In the genomic region with DNA sequence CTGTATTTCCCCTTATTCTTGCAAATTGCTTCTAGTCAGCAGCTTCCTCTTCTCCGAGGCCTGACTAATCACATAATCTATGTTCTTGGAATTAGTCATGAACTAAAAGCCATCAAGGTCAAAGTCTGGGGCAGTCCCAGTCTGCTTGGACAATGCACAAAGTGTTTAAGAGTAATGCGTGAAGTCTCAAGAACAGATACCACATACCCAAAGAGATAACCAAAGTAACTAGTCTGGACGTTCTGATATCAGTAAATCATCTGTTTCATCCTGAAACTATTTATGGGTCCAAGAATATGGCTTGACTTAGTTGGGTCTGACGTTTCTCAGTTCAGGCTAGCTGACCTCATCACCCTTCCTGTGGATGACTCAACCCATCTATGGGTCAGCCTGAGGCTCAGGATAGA, we compare ENCODE assay signal across 20 mouse cellular contexts.
DNase-seq lines count a peak whose midpoint lies in the region; ATAC-seq and TF ChIP-seq lines count a peak whose summit lies in the region.
"Had no signal": no experiment of that assay in that cellular context is flagged by ENCODE, and none has a peak within 500 bp of the region (broad histone marks: within the 10 kb centered on the region; RNA-seq: fewer than 3 reads in every experiment).

No protein-coding gene starts in this region.

- in situ Hi-C loops in CH12.LX (cut with MboI; ENCODE audit: low pct_ligation_motif_present, low pct_unique_long_range_greater_than_20kb, low sequenced_read_pairs): no loop called here

- dilution Hi-C loops in CH12.LX (cut with MboI; ENCODE audit: extremely low pct_ligation_motif_present, extremely low pct_unique_long_range_greater_than_20kb, low sequenced_read_pairs): no loop called here

- H3K27ac ChIP-seq in intestine, embryonic 16.5 days (ENCODE audit: low read length): no peak overlapping the region
- no peak overlapping the region for H3K27ac ChIP-seq in intestine, embryonic 15.5 days
- H3K27ac ChIP-seq in CH12.LX (ENCODE audit: insufficient read depth, low read depth): peak overlapping the region; percentile 97
- no peak overlapping the region for H3K27ac ChIP-seq in midbrain, postnatal 0 days (ENCODE audit: low read depth, low read length)
- no peak overlapping the region for H3K27ac ChIP-seq in forebrain, postnatal 0 days (ENCODE audit: low read depth, low read length)
- H3K27ac ChIP-seq: embryonic facial prominence, embryonic 15.5 days; hindbrain, embryonic 14.5 days; limb, embryonic 15.5 days; midbrain, embryonic 12.5 days; neural tube, embryonic 12.5 days had no signal

- H3K4me3 ChIP-seq in intestine, embryonic 16.5 days (ENCODE audit: low read length): no peak overlapping the region
- H3K4me3 ChIP-seq in intestine, embryonic 15.5 days (replicated peaks): no peak overlapping the region
- no peak overlapping the region for H3K4me3 ChIP-seq in CH12.LX (replicated peaks in 1 of 3; ENCODE audit: low read depth in 2 of 3, low read length in 2 of 3, poor library complexity in 1 of 3)
- no peak overlapping the region for H3K4me3 ChIP-seq in myocyte
- no peak overlapping the region for H3K4me3 ChIP-seq in midbrain, postnatal 0 days (ENCODE audit: low read depth, low read length)
- H3K4me3 ChIP-seq in forebrain, postnatal 0 days (ENCODE audit: low read depth, low read length): no peak overlapping the region
- H3K4me3 ChIP-seq: embryonic facial prominence, embryonic 15.5 days; limb, embryonic 15.5 days; midbrain, embryonic 12.5 days; neural tube, embryonic 12.5 days had no signal

- TF ChIP-seq POLR2A in CH12.LX (IDR thresholded peaks at IDR 0.05; ENCODE audit: low read depth, low read length): no peak; the same call in 1 of the 2 replicates
- TF ChIP-seq POLR2A in myocyte (IDR thresholded peaks at IDR 0.05; ENCODE audit: insufficient read length, low read depth): no peak

- 52% methylated on average over 4 of the region's 4 CpGs for WGBS in intestine, embryonic 16.5 days
- 55% methylated on average over 4 of the region's 4 CpGs for WGBS in intestine, embryonic 15.5 days
- WGBS in midbrain, postnatal 0 days: 79% methylated on average over 4 of the region's 4 CpGs
- WGBS in forebrain, postnatal 0 days: 85% methylated on average over 4 of the region's 4 CpGs

- H3ac ChIP-seq in myocyte (ENCODE audit: control insufficient read depth, insufficient read length): no peak overlapping the region

- peak; percentile 58 for DNase-seq in CH12.LX (ENCODE audit: extremely low read depth)
- peak; percentile 50 for DNase-seq in induced T-regulatory cell, adult 2 months (ENCODE audit: low read depth)
- DNase-seq in gastrocnemius, postnatal 10 days: no peak
- no peak for DNase-seq in midbrain, postnatal 0 days (ENCODE audit: low spot score)
- no peak for DNase-seq in forebrain, postnatal 0 days
- DNase-seq: adrenal gland, postnatal 10 days; cerebellum, adult 11 months; cerebellum, adult 9-11 months; gastrocnemius, postnatal 25 days; left cerebral cortex, postnatal 4 days; retina, postnatal 1 day had no signal

- TF ChIP-seq CTCF in CH12.LX (conservative IDR thresholded peaks at IDR 0.05 in 1 of 2, IDR thresholded peaks at IDR 0.05 in 1 of 2; ENCODE audit: low read depth in 2 of 2, low read length in 2 of 2): no peak
- TF ChIP-seq CTCF in midbrain, postnatal 0 days (IDR thresholded peaks at IDR 0.05): no peak
- TF ChIP-seq CTCF in forebrain, postnatal 0 days (IDR thresholded peaks at IDR 0.05; ENCODE audit: low read depth): no peak

- H3K9me3 ChIP-seq in intestine, embryonic 16.5 days (ENCODE audit: control insufficient read depth, low read length): no peaks in the 10 kb centered on the region
- no peaks in the 10 kb centered on the region for H3K9me3 ChIP-seq in intestine, embryonic 15.5 days
- no peaks in the 10 kb centered on the region for H3K9me3 ChIP-seq in CH12.LX (replicated peaks; ENCODE audit: low read length)
- H3K9me3 ChIP-seq in midbrain, postnatal 0 days (ENCODE audit: low read length): no peaks in the 10 kb centered on the region
- H3K9me3 ChIP-seq in forebrain, postnatal 0 days (ENCODE audit: low read length): no peaks in the 10 kb centered on the region
- H3K9me3 ChIP-seq: embryonic facial prominence, embryonic 15.5 days; limb, embryonic 15.5 days; midbrain, embryonic 12.5 days; neural tube, embryonic 12.5 days had no signal

- TF ChIP-seq RAD21 in CH12.LX (IDR thresholded peaks at IDR 0.05; ENCODE audit: low read depth, low read length): no peak; the same call in 1 of the 2 replicates

- no peaks in the 10 kb centered on the region for H3K36me3 ChIP-seq in intestine, embryonic 16.5 days (ENCODE audit: control insufficient read depth, insufficient read depth, low read length)
- no peaks in the 10 kb centered on the region for H3K36me3 ChIP-seq in intestine, embryonic 15.5 days
- H3K36me3 ChIP-seq in CH12.LX (replicated peaks in 1 of 2; ENCODE audit: control insufficient read depth in 1 of 2, insufficient read depth in 1 of 2, low read length in 1 of 2) (no peaks in the 10 kb centered on the region), myocyte (ENCODE audit: control insufficient read depth, insufficient read depth) (no peaks in the 10 kb centered on the region)
- no peaks in the 10 kb centered on the region for H3K36me3 ChIP-seq in midbrain, postnatal 0 days (ENCODE audit: insufficient read depth, low read length)
- no peaks in the 10 kb centered on the region for H3K36me3 ChIP-seq in forebrain, postnatal 0 days (ENCODE audit: insufficient read depth)
- H3K36me3 ChIP-seq: embryonic facial prominence, embryonic 15.5 days; limb, embryonic 15.5 days; midbrain, embryonic 12.5 days; neural tube, embryonic 12.5 days had no signal

- H3K79me2 ChIP-seq in CH12.LX (replicated peaks; ENCODE audit: control insufficient read depth, extremely low read depth, insufficient read depth, poor library complexity, severe bottlenecking) (no peaks in the 10 kb centered on the region), myocyte (ENCODE audit: control insufficient read depth, insufficient read depth) (no peaks in the 10 kb centered on the region)

- 0 out of 2 replicates have a peak, but pooled peaks cover 5% of the 10 kb centered on the region for H3K27me3 ChIP-seq in intestine, embryonic 16.5 days (replicated peaks; ENCODE audit: control insufficient read depth, insufficient read depth, low read length)
- H3K27me3 ChIP-seq in intestine, embryonic 15.5 days (replicated peaks): no peaks in the 10 kb centered on the region
- H3K27me3 ChIP-seq in CH12.LX (replicated peaks) (no peaks in the 10 kb centered on the region), myocyte (ENCODE audit: control insufficient read depth, insufficient read depth, insufficient read length) (no peaks in the 10 kb centered on the region)
- peaks cover 4% of the 10 kb centered on the region; the same call in 1 of the 2 replicates for H3K27me3 ChIP-seq in midbrain, postnatal 0 days (ENCODE audit: insufficient read depth, low read length)
- no peaks in the 10 kb centered on the region; the same call in 1 of the 2 replicates for H3K27me3 ChIP-seq in forebrain, postnatal 0 days (ENCODE audit: insufficient read depth, low read length)
- H3K27me3 ChIP-seq: neural tube, embryonic 12.5 days had no signal

- no peak overlapping the region for H3K9ac ChIP-seq in intestine, embryonic 16.5 days (ENCODE audit: low read depth, low read length)
- H3K9ac ChIP-seq in intestine, embryonic 15.5 days: no peak overlapping the region
- peak overlapping the region; percentile 55; the same call in 1 of the 2 replicates for H3K9ac ChIP-seq in CH12.LX (ENCODE audit: insufficient read depth, low read depth)
- H3K9ac ChIP-seq in midbrain, postnatal 0 days (replicated peaks; ENCODE audit: low read length, poor library complexity, severe bottlenecking): no peak overlapping the region
- H3K9ac ChIP-seq in forebrain, postnatal 0 days: no peak overlapping the region
- H3K9ac ChIP-seq: embryonic facial prominence, embryonic 15.5 days; hindbrain, embryonic 14.5 days; limb, embryonic 15.5 days; midbrain, embryonic 12.5 days; neural tube, embryonic 12.5 days had no signal

- H3K4me2 ChIP-seq in intestine, embryonic 16.5 days (ENCODE audit: low read depth, low read length): no peak overlapping the region
- H3K4me2 ChIP-seq in intestine, embryonic 15.5 days (replicated peaks): no peak overlapping the region
- peak overlapping the region; percentile 22 for H3K4me2 ChIP-seq in CH12.LX (ENCODE audit: insufficient read depth, low read depth, poor library complexity, severe bottlenecking)
- H3K4me2 ChIP-seq in myocyte (ENCODE audit: low read depth): peak overlapping the region; percentile 53
- H3K4me2 ChIP-seq in midbrain, postnatal 0 days (ENCODE audit: low read depth, low read length, poor library complexity, severe bottlenecking): no peak overlapping the region
- H3K4me2 ChIP-seq in forebrain, postnatal 0 days (ENCODE audit: low read depth): no peak overlapping the region
- H3K4me2 ChIP-seq: embryonic facial prominence, embryonic 15.5 days; hindbrain, embryonic 14.5 days; limb, embryonic 15.5 days; midbrain, embryonic 12.5 days; neural tube, embryonic 12.5 days had no signal

- ATAC-seq in intestine, embryonic 16.5 days: peak; percentile 42; the same call in 1 of the 2 replicates
- no peak for ATAC-seq in intestine, embryonic 15.5 days
- ATAC-seq in midbrain, postnatal 0 days (ENCODE audit: low FRiP score): no peak
- ATAC-seq in forebrain, postnatal 0 days: no peak
- ATAC-seq: forebrain, embryonic 16.5 days had no signal

- no peaks in the 10 kb centered on the region for H3K4me1 ChIP-seq in intestine, embryonic 16.5 days (ENCODE audit: control insufficient read depth, insufficient read depth, low read length)
- no peaks in the 10 kb centered on the region for H3K4me1 ChIP-seq in intestine, embryonic 15.5 days (replicated peaks)
- H3K4me1 ChIP-seq in CH12.LX (ENCODE audit: control insufficient read depth in 1 of 2, insufficient read depth in 2 of 2): peaks cover 6 to 33% of the 10 kb centered on the region in 2 experiments; a peak in 2 of 4 replicates
- H3K4me1 ChIP-seq in midbrain, postnatal 0 days (ENCODE audit: insufficient read depth, low read length): no peaks in the 10 kb centered on the region
- no peaks in the 10 kb centered on the region for H3K4me1 ChIP-seq in forebrain, postnatal 0 days (ENCODE audit: insufficient read depth)
- H3K4me1 ChIP-seq: embryonic facial prominence, embryonic 15.5 days; limb, embryonic 15.5 days; midbrain, embryonic 12.5 days; neural tube, embryonic 12.5 days had no signal

- peak; percentile 82 for TF ChIP-seq EP300 in CH12.LX (IDR thresholded peaks at IDR 0.05; ENCODE audit: low read length)

TF ChIP-seq in CH12.LX, 34 proteins besides CTCF, POLR2A, EP300 and RAD21 (continues in another document):
- 0 out of 2 replicates have a peak, but pooled peaks have one; percentile 33 for TF ChIP-seq ZMIZ1 (IDR thresholded peaks at IDR 0.05; ENCODE audit: low read depth, low read length)
- peak; percentile 80; the same call in 1 of the 2 replicates for TF ChIP-seq MEF2A (IDR thresholded peaks at IDR 0.05; ENCODE audit: borderline replicate concordance, low read depth, low read length)
- no peak for TF ChIP-seq TBP (conservative IDR thresholded peaks at IDR 0.05; ENCODE audit: low read depth, low read length)

TF ChIP-seq in myocyte, 11 proteins besides CTCF, POLR2A, EP300 and RAD21:
- TF ChIP-seq E2F4 (IDR thresholded peaks at IDR 0.05; ENCODE audit: insufficient read depth) (no peak), CEBPB (IDR thresholded peaks at IDR 0.05; ENCODE audit: insufficient read depth, poor library complexity, severe bottlenecking) (no peak)

Comparison
In these comparisons a context has a peak if more than half of its experiments do, and no peak if none do; other contexts are left out.
1. H3K4me2 ChIP-seq: peak in CH12.LX (single experiment) and myocyte (single experiment); none in intestine, embryonic 16.5 days (single experiment), intestine, embryonic 15.5 days (single experiment), midbrain, postnatal 0 days (single experiment) and forebrain, postnatal 0 days (single experiment).
2. DNase-seq: peak in CH12.LX (single experiment) and induced T-regulatory cell, adult 2 months (single experiment); none in gastrocnemius, postnatal 10 days (single experiment), midbrain, postnatal 0 days (single experiment) and forebrain, postnatal 0 days (single experiment).